Mouse (Mus musculus) ES-E14 (cell line): ENCODE results near the gene Teddm3. TPM values are rescaled to one million over a fixed set of nuclear protein-coding genes. Genes with fewer than 3 reads are reported as not detected.
"Not testable (repeated sequence)": the region's sequence is repeated elsewhere in the genome, so short reads cannot be mapped to it uniquely, and the experiment has no call there.

Source experiments
- DNase-seq: peaks from one replicate; pipeline ENCODE4 v3.0.0-alpha.2; 2013; ENCODE audit warnings: low read depth, low spot score
- H3K27ac ChIP-seq: 2 replicates; pipeline ENCODE4 v1.5.1; 2012; ENCODE audit warnings: low read depth, mild to moderate bottlenecking, low read length, moderate library complexity, mixed read lengths; ENCODE audit not compliant: poor library complexity, insufficient read depth, severe bottlenecking
- H3K36me3 ChIP-seq: 2 replicates; pipeline ENCODE4 v1.6.1; 2012; ENCODE audit warnings: mild to moderate bottlenecking, low read length, moderate library complexity, mixed read lengths; ENCODE audit not compliant: control insufficient read depth, poor library complexity, insufficient read depth, severe bottlenecking
- H3K4me1 ChIP-seq, 2 experiments: fragments of 150-350 bp in 1 of 2; sonication (generic) in 1 of 2; 2 replicates each; pipeline ENCODE4 v1.6.1; 2012; ENCODE audit warnings: low read length in 2 of 2, mild to moderate bottlenecking in 1 of 2, mixed read lengths in 1 of 2; ENCODE audit not compliant: control insufficient read depth in 2 of 2, insufficient read depth in 2 of 2, poor library complexity in 1 of 2
- H3K4me3 ChIP-seq, 2 experiments: fragments of 150-350 bp in 1 of 2; sonication (generic) in 1 of 2; 2 replicates each; pipeline ENCODE4 v1.5.1; 2012; ENCODE audit warnings: low read length in 2 of 2, low read depth in 1 of 2, mild to moderate bottlenecking in 1 of 2, mixed read lengths in 1 of 2; ENCODE audit not compliant: insufficient read depth in 1 of 2, poor library complexity in 1 of 2, severe bottlenecking in 1 of 2
- H3K9ac ChIP-seq: 2 replicates; pipeline ENCODE4 v1.6.1; 2012; ENCODE audit warnings: low read depth, mild to moderate bottlenecking, low read length, mixed read lengths; ENCODE audit not compliant: poor library complexity, insufficient read depth, severe bottlenecking
- H3K9me3 ChIP-seq: fragments of 150-350 bp; sonication (generic); 2 replicates; pipeline ENCODE4 v1.6.1; 2012; ENCODE audit warnings: low read depth, mild to moderate bottlenecking, low read length; ENCODE audit not compliant: control insufficient read depth, insufficient read depth
- CHD2 ChIP-seq: IDR thresholded peaks from 2 replicates; pipeline ENCODE4 v1.6.1; 2014; ENCODE audit warnings: mild to moderate bottlenecking, low read depth, low read length, inconsistent platforms
- HCFC1 ChIP-seq: IDR thresholded peaks from 2 replicates; pipeline ENCODE4 v1.6.1; 2012; ENCODE audit warnings: low read length, inconsistent platforms, borderline replicate concordance; ENCODE audit not compliant: insufficient read depth
- MAFK ChIP-seq: IDR thresholded peaks from 2 replicates; pipeline ENCODE4 v1.6.1; 2014; ENCODE audit warnings: mild to moderate bottlenecking, low read depth, low read length, inconsistent platforms; ENCODE audit not compliant: insufficient read depth
- ZC3H11A ChIP-seq: IDR thresholded peaks from 2 replicates; pipeline ENCODE4 v1.6.1; 2012; ENCODE audit warnings: low read depth, mild to moderate bottlenecking, inconsistent platforms, low read length, borderline replicate concordance
- ZNF384 ChIP-seq: IDR thresholded peaks from 2 replicates; pipeline ENCODE4 v1.6.1; 2012; ENCODE audit warnings: low read depth, low read length, inconsistent platforms
- in situ Hi-C, 2 experiments: fragments of 600-800 bp; cut with MboI; formaldehyde crosslinking; loops; one replicate each; pipeline ENCODE4 v1.15.1; 2025; ENCODE audit warnings: low sequenced_read_pairs in 2 of 2, inconsistent platforms in 1 of 2; ENCODE audit not compliant: unreplicated experiment in 2 of 2
- total RNA-seq: library from RNA; depleted of rRNA; stranded (reverse); fragments of 300-350 nt; gene quantifications from 2 replicates; pipeline ENCODE4 v1.2.3, GENCODE M21; 2012

Gene Teddm3
- total RNA-seq, 1 experiment, result 0.80 TPM

DNA sequence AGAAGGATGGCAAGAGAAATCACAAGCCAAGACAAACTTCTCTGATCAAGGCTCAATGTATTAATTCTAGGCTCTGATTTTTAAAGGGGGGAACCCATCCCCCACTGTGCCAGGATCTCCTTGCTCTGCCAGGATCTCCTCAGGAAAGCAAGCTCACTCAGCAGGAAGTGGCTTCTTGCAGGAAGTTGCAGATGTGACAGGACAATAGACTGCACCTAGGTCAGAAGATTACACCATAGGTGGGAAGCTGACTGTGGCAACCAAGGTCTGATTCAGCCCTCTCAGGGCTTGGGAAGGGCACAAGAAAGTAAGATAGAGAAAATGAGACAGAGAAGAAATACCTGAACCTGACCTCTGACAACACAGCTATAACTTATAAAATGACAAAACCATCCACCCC is 2.5 kb upstream of the Teddm3 start:
- in situ Hi-C loops, DNase-seq, H3K4me3 ChIP-seq, H3K27ac ChIP-seq, H3K9ac ChIP-seq, H3K36me3 ChIP-seq, H3K9me3 ChIP-seq: not testable (repeated sequence)
- H3K4me1 ChIP-seq, result peaks cover 0 to 10% of the 10 kb centered on the region in 2 experiments; a peak in 3 of 4 replicates

GRCm38 (mm10) chr16:21151564-21152361 is 2.0 kb downstream of the Teddm3 start:
- no peaks in the 10 kb centered on the region for H3K36me3 ChIP-seq
- no peak overlapping the region for H3K27ac ChIP-seq
- H3K4me3 ChIP-seq, result no peak overlapping the region
- H3K4me1 ChIP-seq, result peaks cover 0 to 9% of the 10 kb centered on the region in 2 experiments; a peak in 1 of 4 replicates
- no peak overlapping the region for H3K9ac ChIP-seq
- H3K9me3 ChIP-seq, result no peaks in the 10 kb centered on the region
- in situ Hi-C loops, result no loop called here
- TF ChIP-seq HCFC1 (no peak), CHD2 (no peak), MAFK (no peak), ZNF384 (no peak), ZC3H11A (no peak)
- DNase-seq, result no peak

DNA sequence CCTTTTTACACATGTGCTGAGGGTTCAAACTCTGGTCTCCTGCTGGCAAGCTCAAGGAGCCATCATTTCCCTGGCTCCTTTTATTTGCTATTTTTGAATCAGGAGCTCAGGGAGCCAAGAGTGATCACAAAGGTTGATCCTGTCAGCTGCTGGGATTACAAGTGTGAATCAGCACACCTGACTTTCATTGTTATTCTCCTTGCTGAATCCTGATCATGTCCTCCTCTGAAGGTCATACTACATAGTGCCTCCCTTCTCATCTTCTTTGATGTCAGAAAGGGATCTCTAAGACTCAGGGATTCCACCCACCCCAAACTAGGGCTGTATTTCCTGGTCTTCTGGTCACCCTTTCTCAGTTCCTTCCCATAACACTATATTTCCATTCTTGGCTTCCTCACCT is 3.9 kb downstream of the Teddm3 start:
- Histone ChIP-seq H3K9me3 (no peaks in the 10 kb centered on the region), H3K4me1 (peaks cover 0 to 7% of the 10 kb centered on the region in 2 experiments; a peak in 1 of 4 replicates), H3K9ac (no peak overlapping the region), H3K27ac (no peak overlapping the region), H3K4me3 (no peak overlapping the region), H3K36me3 (no peaks in the 10 kb centered on the region)
- TF ChIP-seq ZC3H11A, result no peak
- no peak for TF ChIP-seq ZNF384
- TF ChIP-seq MAFK, result no peak
- TF ChIP-seq CHD2, result no peak
- no peak for TF ChIP-seq HCFC1
- no peak for DNase-seq
- in situ Hi-C loops, result no loop called here

- H3K9ac ChIP-seq, H3K9me3 ChIP-seq, H3K4me1 ChIP-seq, H3K4me3 ChIP-seq, DNase-seq, in situ Hi-C loops, H3K27ac ChIP-seq, H3K36me3 ChIP-seq: not testable (repeated sequence)
Measured at GRCm38 (mm10) chr16:21148451-21148850, 5.3 kb downstream of the Teddm3 start.
